In genomic region chr17:67314491-67315205, GRCm38 (mm10) we compare ENCODE assay signal across 25 mouse cellular contexts. TPM values are rescaled to one million over a fixed set of nuclear protein-coding genes. Genes with fewer than 3 reads are reported as not detected.
DNase-seq lines count a peak whose midpoint lies in the region; ATAC-seq and TF ChIP-seq lines count a peak whose summit lies in the region.
"Had no signal": no experiment of that assay in that cellular context is flagged by ENCODE, and none has a peak within 500 bp of the region (broad histone marks: within the 10 kb centered on the region; RNA-seq: fewer than 3 reads in every experiment).

No protein-coding gene starts in this region.

- no peak for ATAC-seq in midbrain, embryonic 14.5 days (ENCODE audit: low FRiP score, low TSS enrichment)
- no peak for ATAC-seq in midbrain, postnatal 0 days (ENCODE audit: low FRiP score)
- no peak for ATAC-seq in midbrain, embryonic 15.5 days (replicated peaks)
- ATAC-seq: activated CD4-positive, CD25-positive, alpha-beta regulatory T cell, adult 4 months; CD4-positive, CD25-positive, alpha-beta regulatory T cell, adult 4 months; Patski had no signal

- H3K9ac ChIP-seq in midbrain, embryonic 14.5 days (replicated peaks; ENCODE audit: low read length) = no peak overlapping the region
- H3K9ac ChIP-seq in midbrain, postnatal 0 days (replicated peaks; ENCODE audit: low read length, poor library complexity, severe bottlenecking) = no peak overlapping the region
- H3K9ac ChIP-seq in midbrain, embryonic 15.5 days = no peak overlapping the region
- H3K9ac ChIP-seq: hindbrain, embryonic 14.5 days; neural tube, embryonic 12.5 days had no signal

- peak overlapping the region; percentile 13; the same call in 1 of the 2 replicates for H3K27ac ChIP-seq in midbrain, embryonic 10.5 days (replicated peaks)
- no peak overlapping the region for H3K27ac ChIP-seq in midbrain, embryonic 14.5 days (replicated peaks; ENCODE audit: low read depth, low read length)
- H3K27ac ChIP-seq in midbrain, postnatal 0 days (ENCODE audit: low read depth, low read length) = no peak overlapping the region
- no peak overlapping the region for H3K27ac ChIP-seq in midbrain, embryonic 15.5 days
- H3K27ac ChIP-seq: gastrocnemius, adult 2 months; hindbrain, embryonic 14.5 days; neural tube, embryonic 12.5 days; stomach, postnatal 0 days had no signal

- H3K36me3 ChIP-seq in midbrain, embryonic 10.5 days = no peaks in the 10 kb centered on the region
- H3K36me3 ChIP-seq in midbrain, embryonic 14.5 days (ENCODE audit: control insufficient read depth, insufficient read depth, low read length) = no peaks in the 10 kb centered on the region
- no peaks in the 10 kb centered on the region for H3K36me3 ChIP-seq in midbrain, postnatal 0 days (ENCODE audit: insufficient read depth, low read length)
- H3K36me3 ChIP-seq in midbrain, embryonic 15.5 days (replicated peaks) = no peaks in the 10 kb centered on the region
- H3K36me3 ChIP-seq: neural tube, embryonic 12.5 days had no signal

- 73% methylated on average over 4 of the region's 4 CpGs for WGBS in midbrain, embryonic 10.5 days
- WGBS in midbrain, embryonic 14.5 days = 72% methylated on average over 4 of the region's 4 CpGs
- 39% methylated on average over 4 of the region's 4 CpGs for WGBS in lung, adult 2 months
- WGBS in midbrain, postnatal 0 days = 58% methylated on average over 4 of the region's 4 CpGs
- 72% methylated on average over 4 of the region's 4 CpGs for WGBS in midbrain, embryonic 15.5 days

- H3K27me3 ChIP-seq in midbrain, embryonic 10.5 days (ENCODE audit: low read depth, poor library complexity, severe bottlenecking) = no peaks in the 10 kb centered on the region
- no peaks in the 10 kb centered on the region for H3K27me3 ChIP-seq in midbrain, embryonic 14.5 days (ENCODE audit: control insufficient read depth, insufficient read depth, low read length)
- H3K27me3 ChIP-seq in midbrain, postnatal 0 days (ENCODE audit: insufficient read depth, low read length) = no peaks in the 10 kb centered on the region
- H3K27me3 ChIP-seq in midbrain, embryonic 15.5 days (replicated peaks) = no peaks in the 10 kb centered on the region
- H3K27me3 ChIP-seq: neural tube, embryonic 12.5 days; Patski had no signal

- TF ChIP-seq POLR2A in lung, adult 2 months (IDR thresholded peaks at IDR 0.05; ENCODE audit: borderline replicate concordance, extremely low read depth, low read depth, low read length) = no peak

- H3K4me1 ChIP-seq in midbrain, embryonic 10.5 days = peaks cover 12% of the 10 kb centered on the region
- no peaks in the 10 kb centered on the region for H3K4me1 ChIP-seq in midbrain, embryonic 14.5 days (ENCODE audit: control insufficient read depth, insufficient read depth, low read length)
- peaks cover 25% of the 10 kb centered on the region for H3K4me1 ChIP-seq in lung, adult 2 months (ENCODE audit: control insufficient read depth, insufficient read depth, low read length)
- no peaks in the 10 kb centered on the region for H3K4me1 ChIP-seq in midbrain, postnatal 0 days (ENCODE audit: insufficient read depth, low read length)
- H3K4me1 ChIP-seq in midbrain, embryonic 15.5 days = no peaks in the 10 kb centered on the region
- H3K4me1 ChIP-seq: neural tube, embryonic 12.5 days had no signal

- H3K4me2 ChIP-seq in midbrain, embryonic 14.5 days (ENCODE audit: low read length) = no peak overlapping the region
- no peak overlapping the region for H3K4me2 ChIP-seq in midbrain, postnatal 0 days (ENCODE audit: low read depth, low read length, poor library complexity, severe bottlenecking)
- no peak overlapping the region for H3K4me2 ChIP-seq in midbrain, embryonic 15.5 days
- H3K4me2 ChIP-seq: hindbrain, embryonic 14.5 days; neural tube, embryonic 12.5 days had no signal

- no peaks in the 10 kb centered on the region for H3K9me3 ChIP-seq in midbrain, embryonic 10.5 days (replicated peaks)
- no peaks in the 10 kb centered on the region for H3K9me3 ChIP-seq in midbrain, embryonic 14.5 days (ENCODE audit: control insufficient read depth, low read length)
- no peaks in the 10 kb centered on the region for H3K9me3 ChIP-seq in midbrain, postnatal 0 days (ENCODE audit: low read length)
- no peaks in the 10 kb centered on the region for H3K9me3 ChIP-seq in midbrain, embryonic 15.5 days
- H3K9me3 ChIP-seq: neural tube, embryonic 12.5 days had no signal

- no peak overlapping the region for H3K4me3 ChIP-seq in midbrain, embryonic 10.5 days
- no peak overlapping the region for H3K4me3 ChIP-seq in midbrain, embryonic 14.5 days (replicated peaks; ENCODE audit: low read depth, low read length)
- H3K4me3 ChIP-seq in lung, adult 2 months (replicated peaks; ENCODE audit: extremely low read depth, low read depth, low read length) = no peak overlapping the region
- H3K4me3 ChIP-seq in midbrain, postnatal 0 days (ENCODE audit: low read depth, low read length) = no peak overlapping the region
- no peak overlapping the region for H3K4me3 ChIP-seq in midbrain, embryonic 15.5 days
- H3K4me3 ChIP-seq: gastrocnemius, adult 2 months; neural tube, embryonic 12.5 days had no signal

- DNase-seq in heart, adult 11 months = peak; percentile 86
- no peak for DNase-seq in heart, adult 9 months (ENCODE audit: low spot score in 2 of 2)
- no peak for DNase-seq in midbrain, embryonic 10.5 days (ENCODE audit: low spot score)
- DNase-seq in midbrain, embryonic 14.5 days = no peak
- DNase-seq in lung, adult 2 months = peak; percentile 46
- peak; percentile 76 for DNase-seq in lung, postnatal 36 days
- DNase-seq in midbrain, postnatal 0 days (ENCODE audit: low spot score) = no peak
- DNase-seq: adrenal gland, postnatal 14 days; cerebellum, adult 11-12 months; cerebellum, postnatal 36 days; gastrocnemius, adult 2 months; heart, postnatal 36 days; kidney, adult 8-10 months; kidney, postnatal 14 days; liver; right cerebral cortex, postnatal 4 days; thymus, postnatal 14 days had no signal

- no peak for TF ChIP-seq CTCF in lung, adult 2 months (IDR thresholded peaks at IDR 0.05; ENCODE audit: insufficient read depth, low read length)
- no peak for TF ChIP-seq CTCF in midbrain, postnatal 0 days (IDR thresholded peaks at IDR 0.05)

RNA-seq across cellular contexts. Expression of gene Ptprm, which starts 39.6 kb away (rescaled TPM):
- 6.4 and 7.5 TPM in 2 replicates for polyA plus RNA-seq in midbrain, embryonic 10.5 days (2016; fragmentation: Nextera tagmentation; extraction: Ambion mirVana)
- polyA plus RNA-seq in midbrain, embryonic 14.5 days (2014; fragmentation: Nextera tagmentation; extraction: Ambion mirVana) = 18.7 and 22.8 TPM in 2 replicates
- 58.8 and 69.9 TPM in 2 replicates for polyA plus RNA-seq in lung, adult 2 months (2012; rRNA removed)
- total RNA-seq in midbrain, postnatal 0 days (2014; rRNA removed) = 43.5 and 45.4 TPM in 2 replicates
- 15.9 and 18.3 TPM in 2 replicates for polyA plus RNA-seq in midbrain, postnatal 0 days (2015; fragmentation: Nextera tagmentation; extraction: Ambion mirVana)
- 20.3 and 21.8 TPM in 2 replicates for polyA plus RNA-seq in midbrain, embryonic 15.5 days (2015; fragmentation: Nextera tagmentation; extraction: Ambion mirVana)
- total RNA-seq: megakaryocyte-erythroid progenitor cell, adult 5-6 weeks had no signal
- polyA plus RNA-seq: activated CD4-positive, CD25-positive, alpha-beta regulatory T cell, adult 4 months; CD4-positive, CD25-positive, alpha-beta regulatory T cell, adult 4 months had no signal

Comparison
In these comparisons a context has a peak if more than half of its experiments do, and no peak if none do; other contexts are left out.
1. DNase-seq: peak in heart, adult 11 months (single experiment), lung, adult 2 months (single experiment) and lung, postnatal 36 days (single experiment); none in heart, adult 9 months (0 of 2), midbrain, embryonic 10.5 days (single experiment), midbrain, embryonic 14.5 days (single experiment) and midbrain, postnatal 0 days (single experiment).